Mouse (Mus musculus): ENCODE measurements around the gene Rnf169. TPM values are rescaled to one million over a fixed set of nuclear protein-coding genes. Genes with fewer than 3 reads are reported as not detected.

Rnf169 gene
- 2.5 and 2.8 TPM in 2 replicates for polyA plus RNA-seq (2015; fragmentation: Nextera tagmentation; extraction: Ambion mirVana)

- Histone ChIP-seq H3K36me3 (replicated peaks; ENCODE audit: insufficient read depth, low read length) (no peaks in the 10 kb centered on the region), H3K9ac (replicated peaks) (peak within 1 kb of the TSS; percentile 99), H3K4me1 (ENCODE audit: insufficient read depth) (peaks cover 17% of the 10 kb centered on the region), H3K9me3 (ENCODE audit: low read length) (no peaks in the 10 kb centered on the region), H3K4me2 (ENCODE audit: low read depth, low read length) (peak within 1 kb of the TSS; percentile 94), H3K27ac (ENCODE audit: low read depth) (peak within 1 kb of the TSS; percentile 99), H3K4me3 (ENCODE audit: low read depth, low read length) (peak within 1 kb of the TSS; percentile 98), H3K27me3 (ENCODE audit: insufficient read depth, low read length) (no peaks in the 10 kb centered on the region)
- TF ChIP-seq EP300 (IDR thresholded peaks at IDR 0.05; ENCODE audit: low read depth) (no peak), CTCF (IDR thresholded peaks at IDR 0.05; ENCODE audit: low read depth) (0 out of 2 replicates have a peak, but pooled peaks have one; percentile 4)
- DNase-seq (peak; percentile 92), ATAC-seq (peak; percentile 84)
- WGBS (ENCODE audit: insufficient replicate concordance) = under 1% methylated on average over 55 of the region's 55 CpGs
These were observed at the start of gene Rnf169 for GRCm38 (mm10) chr7:99980132-99980591. Rnf169 (minus strand) TSS chr7:99980448.

- DNase-seq = peak; percentile 37
- Histone ChIP-seq H3K4me2 (ENCODE audit: low read depth, low read length) (no peak overlapping the region), H3K27ac (ENCODE audit: low read depth) (no peak overlapping the region), H3K36me3 (replicated peaks; ENCODE audit: insufficient read depth, low read length) (no peaks in the 10 kb centered on the region), H3K9me3 (ENCODE audit: low read length) (no peaks in the 10 kb centered on the region), H3K27me3 (ENCODE audit: insufficient read depth, low read length) (no peaks in the 10 kb centered on the region), H3K4me3 (ENCODE audit: low read depth, low read length) (no peak overlapping the region), H3K4me1 (ENCODE audit: insufficient read depth) (no peaks in the 10 kb centered on the region), H3K9ac (replicated peaks) (no peak overlapping the region)
- 29% methylated on average over 3 of the region's 3 CpGs for WGBS (ENCODE audit: insufficient replicate concordance)
- TF ChIP-seq EP300 (IDR thresholded peaks at IDR 0.05; ENCODE audit: low read depth) (no peak), CTCF (IDR thresholded peaks at IDR 0.05; ENCODE audit: low read depth) (peak; percentile 88)
- no peak for ATAC-seq
These were observed 49.1 kb upstream of the Rnf169 start for GRCm38 (mm10) chr7:100029307-100029706.

- WGBS (ENCODE audit: insufficient replicate concordance) = 53% methylated on average over 5 of the region's 5 CpGs
- TF ChIP-seq EP300 (IDR thresholded peaks at IDR 0.05; ENCODE audit: low read depth) (no peak), CTCF (IDR thresholded peaks at IDR 0.05; ENCODE audit: low read depth) (no peak)
- no peak for DNase-seq
- no peaks in the 10 kb centered on the region for H3K36me3 ChIP-seq (replicated peaks; ENCODE audit: insufficient read depth, low read length)
- H3K9ac ChIP-seq (replicated peaks) = no peak overlapping the region
- ATAC-seq = no peak
- no peak overlapping the region for H3K4me3 ChIP-seq (ENCODE audit: low read depth, low read length)
- H3K4me1 ChIP-seq (ENCODE audit: insufficient read depth) = no peaks in the 10 kb centered on the region
- H3K27me3 ChIP-seq (ENCODE audit: insufficient read depth, low read length) = no peaks in the 10 kb centered on the region
- no peak overlapping the region for H3K4me2 ChIP-seq (ENCODE audit: low read depth, low read length)
- no peaks in the 10 kb centered on the region for H3K9me3 ChIP-seq (ENCODE audit: low read length)
- H3K27ac ChIP-seq (ENCODE audit: low read depth) = no peak overlapping the region
These were observed 47.1 kb upstream of the Rnf169 start for GRCm38 (mm10) chr7:100027353-100027752.

GRCm38 (mm10) chr7:100017056-100017455, 36.8 kb upstream of the Rnf169 start:
- Histone ChIP-seq H3K4me2 (ENCODE audit: low read depth, low read length) (no peak overlapping the region), H3K36me3 (replicated peaks; ENCODE audit: insufficient read depth, low read length) (no peaks in the 10 kb centered on the region), H3K27me3 (ENCODE audit: insufficient read depth, low read length) (no peaks in the 10 kb centered on the region), H3K9ac (replicated peaks) (no peak overlapping the region), H3K27ac (ENCODE audit: low read depth) (no peak overlapping the region), H3K9me3 (ENCODE audit: low read length) (no peaks in the 10 kb centered on the region), H3K4me3 (ENCODE audit: low read depth, low read length) (no peak overlapping the region), H3K4me1 (ENCODE audit: insufficient read depth) (no peaks in the 10 kb centered on the region)
- 82% methylated on average over 8 of the region's 8 CpGs for WGBS (ENCODE audit: insufficient replicate concordance)
- ATAC-seq = no peak
- DNase-seq = no peak
- no peak for TF ChIP-seq EP300 (IDR thresholded peaks at IDR 0.05; ENCODE audit: low read depth)
- no peak for TF ChIP-seq CTCF (IDR thresholded peaks at IDR 0.05; ENCODE audit: low read depth)

- H3K4me3 ChIP-seq (ENCODE audit: low read depth, low read length) = no peak overlapping the region
- H3K4me2 ChIP-seq (ENCODE audit: low read depth, low read length) = no peak overlapping the region
- peaks cover 10% of the 10 kb centered on the region; the same call in 1 of the 2 replicates for H3K27me3 ChIP-seq (ENCODE audit: insufficient read depth, low read length)
- H3K4me1 ChIP-seq (ENCODE audit: insufficient read depth) = 0 out of 2 replicates have a peak, but pooled peaks cover 7% of the 10 kb centered on the region
- TF ChIP-seq EP300 (IDR thresholded peaks at IDR 0.05; ENCODE audit: low read depth) (no peak), CTCF (IDR thresholded peaks at IDR 0.05; ENCODE audit: low read depth) (no peak)
- WGBS (ENCODE audit: insufficient replicate concordance) = 62% methylated on average over 8 of the region's 8 CpGs
- no peaks in the 10 kb centered on the region for H3K9me3 ChIP-seq (ENCODE audit: low read length)
- DNase-seq (no peak), ATAC-seq (no peak)
- no peaks in the 10 kb centered on the region for H3K36me3 ChIP-seq (replicated peaks; ENCODE audit: insufficient read depth, low read length)
- H3K27ac ChIP-seq (ENCODE audit: low read depth) = no peak overlapping the region
- H3K9ac ChIP-seq (replicated peaks) = no peak overlapping the region
These were observed 33.9 kb upstream of the Rnf169 start for GRCm38 (mm10) chr7:100014123-100014600.

GRCm38 (mm10) chr7:100012515-100012914, 32.3 kb upstream of the Rnf169 start:
- H3K4me2 ChIP-seq (ENCODE audit: low read depth, low read length) = no peak overlapping the region
- H3K4me3 ChIP-seq (ENCODE audit: low read depth, low read length) = no peak overlapping the region
- 0 out of 2 replicates have a peak, but pooled peaks cover 7% of the 10 kb centered on the region for H3K4me1 ChIP-seq (ENCODE audit: insufficient read depth)
- DNase-seq (no peak), ATAC-seq (no peak)
- H3K9me3 ChIP-seq (ENCODE audit: low read length) = no peaks in the 10 kb centered on the region
- no peak overlapping the region for H3K27ac ChIP-seq (ENCODE audit: low read depth)
- H3K9ac ChIP-seq (replicated peaks) = no peak overlapping the region
- peaks cover 25% of the 10 kb centered on the region for H3K27me3 ChIP-seq (ENCODE audit: insufficient read depth, low read length)
- no peaks in the 10 kb centered on the region for H3K36me3 ChIP-seq (replicated peaks; ENCODE audit: insufficient read depth, low read length)
- no peak for TF ChIP-seq CTCF (IDR thresholded peaks at IDR 0.05; ENCODE audit: low read depth)
- no peak for TF ChIP-seq EP300 (IDR thresholded peaks at IDR 0.05; ENCODE audit: low read depth)
- WGBS (ENCODE audit: insufficient replicate concordance) = 49% methylated on average over 6 of the region's 6 CpGs

All from liver, postnatal 0 days (tissue).